Mouse (Mus musculus) leukemia stem cell, adult 10-12 weeks (primary cell): ENCODE data around the gene Tmem158. TPM values are rescaled to one million over a fixed set of nuclear protein-coding genes. Genes with fewer than 3 reads are reported as not detected.

Experiments used
- polyA plus RNA-seq: library from polyadenylated mRNA; stranded (reverse); fragments of >175 nt; gene quantifications from 2 replicates; pipeline ENCODE4 v1.2.3, GENCODE M21; 2012; ENCODE audit warnings: low replicate concordance

Gene Tmem158
- 21.1 and 30.8 TPM in 2 replicates for polyA plus RNA-seq

GRCm38 (mm10) chr9:123260611-123261021, at the start of gene Tmem158:
Tmem158 (minus strand) TSS chr9:123260764.

DNA sequence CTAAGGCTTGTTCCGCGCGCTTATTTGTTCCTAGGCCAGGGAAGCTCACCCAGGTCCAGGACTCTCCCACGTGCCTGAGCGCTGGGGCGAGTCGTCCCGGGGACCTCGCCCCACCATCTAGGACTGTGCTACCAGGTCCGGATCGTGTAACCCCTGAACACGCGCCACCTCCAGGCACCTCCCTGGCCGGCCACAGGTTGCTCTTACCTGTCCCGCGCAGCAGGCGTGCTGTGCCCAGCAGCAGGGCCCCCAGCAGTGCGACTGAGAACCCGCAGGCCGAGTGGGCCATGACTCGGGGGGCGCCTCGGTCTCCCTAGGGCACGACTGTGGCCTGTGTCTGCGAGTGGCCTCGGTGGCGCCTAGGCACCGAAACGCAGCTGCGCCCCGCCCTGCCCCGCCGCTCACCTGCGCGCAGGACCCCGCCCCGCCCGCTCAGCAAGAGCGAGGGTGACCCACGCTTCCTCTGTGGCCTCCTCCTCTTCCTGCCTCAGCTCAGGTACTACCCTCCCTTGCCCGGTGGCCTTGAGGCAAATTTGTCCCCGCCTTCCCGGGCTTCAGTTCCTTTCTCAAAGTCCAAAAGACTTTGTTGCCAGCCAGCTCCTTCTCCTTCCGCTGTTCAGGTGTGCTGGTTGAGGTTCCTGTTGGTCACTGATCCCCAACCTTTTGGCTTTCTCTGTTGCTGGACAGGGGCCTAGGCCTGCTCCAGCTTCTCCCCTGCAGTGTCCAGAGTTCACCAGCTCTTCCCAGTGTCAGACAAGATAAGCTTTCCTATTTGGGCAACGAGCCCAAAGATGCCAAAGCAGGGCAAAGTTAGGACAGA, 44.7 kb downstream of the Tmem158 start, which contains the start of gene Cdcp1:
Gene Cdcp1, minus strand, starts transcription at position 418 of the 820 bp plus-strand sequence.

Other genes starting within 250 kb of the Tmem158 start
- gene Tmem42, start 239.4 kb downstream of the Tmem158 start, polyA plus RNA-seq: 0.74 and 2.9 TPM in 2 replicates
- gene Tgm4, start 226.0 kb downstream of the Tmem158 start, polyA plus RNA-seq: not detected in 2 replicates
- 65.3 and 82.4 TPM in 2 replicates for gene Zdhhc3, start 147.6 kb downstream of the Tmem158 start, polyA plus RNA-seq
- gene Exosc7, start 147.5 kb downstream of the Tmem158 start, polyA plus RNA-seq: 0.38 and 8.1 TPM in 2 replicates
- 0.80 and 1.5 TPM in 2 replicates for gene Clec3b, start 109.8 kb downstream of the Tmem158 start, polyA plus RNA-seq
- gene Cdcp1, start 44.7 kb downstream of the Tmem158 start, polyA plus RNA-seq: not detected in 2 replicates
- gene Lars2, start 106.2 kb upstream of the Tmem158 start, polyA plus RNA-seq: 9.1 and 13.8 TPM in 2 replicates
- gene Limd1, start 217.9 kb upstream of the Tmem158 start, polyA plus RNA-seq: 13.7 and 24.0 TPM in 2 replicates